Mouse (Mus musculus): ENCODE measurements around the gene Arfgef2.
A peak's percentile ranks its signal among the peaks of the same experiment; 100 is the strongest.

Arfgef2 gene

GRCm38 (mm10) chr2:166859214-166859613 is 53.8 kb downstream of the Arfgef2 start:
- no peak for DNase-seq (ENCODE audit: low spot score)

GRCm38 (mm10) chr2:166862505-166862904 is 57.1 kb downstream of the Arfgef2 start:
- DNase-seq (ENCODE audit: low spot score), result no peak

- DNase-seq (ENCODE audit: low spot score), result no peak
Measured at GRCm38 (mm10) chr2:166865476-166865875, 60.1 kb downstream of the Arfgef2 start.

GRCm38 (mm10) chr2:166870271-166870865 is 65.0 kb downstream of the Arfgef2 start:
- DNase-seq (ENCODE audit: low spot score), result no peak

GRCm38 (mm10) chr2:166870899-166871298 is 65.5 kb downstream of the Arfgef2 start:
- no peak for DNase-seq (ENCODE audit: low spot score)

GRCm38 (mm10) chr2:166874675-166875280 is 69.4 kb downstream of the Arfgef2 start:
- no peak for DNase-seq (ENCODE audit: low spot score)

GRCm38 (mm10) chr2:166875561-166875960 is 70.2 kb downstream of the Arfgef2 start:
- DNase-seq (ENCODE audit: low spot score), result no peak

GRCm38 (mm10) chr2:166876331-166876730 is 70.9 kb downstream of the Arfgef2 start:
- DNase-seq (ENCODE audit: low spot score), result no peak

- no peak for DNase-seq (ENCODE audit: low spot score)
Measured at GRCm38 (mm10) chr2:166885066-166885465, 79.7 kb downstream of the Arfgef2 start.

- no peak for DNase-seq (ENCODE audit: low spot score)
Measured at GRCm38 (mm10) chr2:166885619-166886018, 80.2 kb downstream of the Arfgef2 start.

- no peak for DNase-seq (ENCODE audit: low spot score)
Measured at GRCm38 (mm10) chr2:166886231-166886630, 80.8 kb downstream of the Arfgef2 start.

- no peak for DNase-seq (ENCODE audit: low spot score)
Measured at GRCm38 (mm10) chr2:166887816-166888215, 82.4 kb downstream of the Arfgef2 start.

GRCm38 (mm10) chr2:166891366-166891880 is 86.0 kb downstream of the Arfgef2 start:
- no peak for DNase-seq (ENCODE audit: low spot score)

- DNase-seq (ENCODE audit: low spot score), result no peak
Measured at GRCm38 (mm10) chr2:166892158-166892680, 86.8 kb downstream of the Arfgef2 start.

- no peak for DNase-seq (ENCODE audit: low spot score)
Measured at GRCm38 (mm10) chr2:166893036-166893435, 87.6 kb downstream of the Arfgef2 start.

GRCm38 (mm10) chr2:166896368-166896767 is 91.0 kb downstream of the Arfgef2 start:
- no peak for DNase-seq (ENCODE audit: low spot score)

GRCm38 (mm10) chr2:166896974-166897373 is 91.6 kb downstream of the Arfgef2 start:
- no peak for DNase-seq (ENCODE audit: low spot score)

GRCm38 (mm10) chr2:166899161-166899560 is 93.8 kb downstream of the Arfgef2 start:
- no peak for DNase-seq (ENCODE audit: low spot score)

- no peak for DNase-seq (ENCODE audit: low spot score)
Measured at GRCm38 (mm10) chr2:166899746-166900145, 94.4 kb downstream of the Arfgef2 start.

GRCm38 (mm10) chr2:166900792-166901505 is 95.6 kb downstream of the Arfgef2 start:
- DNase-seq (ENCODE audit: low spot score), result no peak

- no peak for DNase-seq (ENCODE audit: low spot score)
Measured at GRCm38 (mm10) chr2:166903719-166904282, 98.4 kb downstream of the Arfgef2 start.

GRCm38 (mm10) chr2:166905711-166906522 is 100.5 kb downstream of the Arfgef2 start, which contains the start of gene Cse1l:
TSS of gene Cse1l (plus strand) at chr2:166906040.
- DNase-seq (ENCODE audit: low spot score), result peak; percentile 95

Measured in urinary bladder, postnatal 10 days (tissue).